Mouse (Mus musculus): ENCODE data around the gene Nr1h4.

DNA sequence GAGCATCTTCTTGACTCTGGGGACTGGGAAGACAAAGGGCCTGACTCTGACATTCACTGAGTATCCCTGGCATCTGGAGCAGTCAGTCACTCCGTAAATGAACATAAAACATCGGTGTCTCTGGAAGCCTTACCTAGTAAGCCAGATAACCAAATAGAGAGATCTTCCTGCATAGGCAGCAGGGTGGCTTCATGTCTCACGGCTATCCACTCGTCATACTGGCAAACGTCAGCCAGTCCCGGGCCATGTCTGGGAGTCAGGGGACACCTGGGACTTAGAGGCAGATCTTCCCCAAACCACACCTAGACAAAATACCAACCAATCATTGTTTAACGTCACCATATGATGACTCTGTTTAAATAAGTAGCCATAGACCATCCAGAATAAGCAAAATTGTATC lies 102.6 kb downstream of the Nr1h4 start:
- no peak for TF ChIP-seq CTCF (IDR thresholded peaks at IDR 0.05; ENCODE audit: low read depth)
- no peak for TF ChIP-seq EP300 (optimal IDR thresholded peaks at IDR 0.05)

Measured in stomach, postnatal 0 days (tissue).